Mouse (Mus musculus) testis, adult 2 months (tissue): Measurements from ENCODE around the gene Cuedc2. TPM values are rescaled to one million over a fixed set of nuclear protein-coding genes. Genes with fewer than 3 reads are reported as not detected.

Source experiments
- H3K27ac ChIP-seq: fragments of 200-500 bp; 2 replicates; pipeline ENCODE4 v1.5.1; 2012; ENCODE audit warnings: low read depth, low read length; ENCODE audit not compliant: control insufficient read depth, insufficient read depth
- H3K27me3 ChIP-seq: fragments of 200-500 bp; 2 replicates; pipeline ENCODE4 v1.6.1; 2012; ENCODE audit warnings: mild to moderate bottlenecking, low read length, moderate library complexity; ENCODE audit not compliant: control insufficient read depth, insufficient read depth
- H3K36me3 ChIP-seq: fragments of 200-500 bp; 2 replicates; pipeline ENCODE4 v1.6.1; 2012; ENCODE audit warnings: mild to moderate bottlenecking, low read length; ENCODE audit not compliant: control insufficient read depth, insufficient read depth
- H3K4me1 ChIP-seq: fragments of 200-500 bp; 2 replicates; pipeline ENCODE4 v1.6.1; 2012; ENCODE audit warnings: low read length; ENCODE audit not compliant: control insufficient read depth, insufficient read depth
- H3K4me3 ChIP-seq: fragments of 200-500 bp; 2 replicates; pipeline ENCODE4 v1.5.1; 2012; ENCODE audit warnings: low read depth, mild to moderate bottlenecking, low read length, moderate library complexity, mixed read lengths; ENCODE audit not compliant: control insufficient read depth
- CTCF ChIP-seq: fragments of 200-500 bp; IDR thresholded peaks from 2 replicates; pipeline ENCODE4 v1.5.1; 2012; ENCODE audit warnings: low read depth, mild to moderate bottlenecking, inconsistent platforms, low read length, moderate library complexity; ENCODE audit not compliant: control insufficient read depth, insufficient read depth, insufficient replicate concordance
- POLR2A ChIP-seq: fragments of 200-500 bp; IDR thresholded peaks from 2 replicates; pipeline ENCODE4 v1.6.1; 2012; ENCODE audit warnings: low read depth, mild to moderate bottlenecking, inconsistent platforms, low read length, moderate library complexity; ENCODE audit not compliant: control insufficient read depth
- polyA plus RNA-seq: library from polyadenylated mRNA; depleted of rRNA; stranded (reverse); fragments of >200 nt; gene quantifications from 2 replicates; pipeline ENCODE4 v1.2.3, GENCODE M21; 2012; rRNA removed

Cuedc2 gene
- polyA plus RNA-seq, 1 experiment = 24.5 TPM

DNA sequence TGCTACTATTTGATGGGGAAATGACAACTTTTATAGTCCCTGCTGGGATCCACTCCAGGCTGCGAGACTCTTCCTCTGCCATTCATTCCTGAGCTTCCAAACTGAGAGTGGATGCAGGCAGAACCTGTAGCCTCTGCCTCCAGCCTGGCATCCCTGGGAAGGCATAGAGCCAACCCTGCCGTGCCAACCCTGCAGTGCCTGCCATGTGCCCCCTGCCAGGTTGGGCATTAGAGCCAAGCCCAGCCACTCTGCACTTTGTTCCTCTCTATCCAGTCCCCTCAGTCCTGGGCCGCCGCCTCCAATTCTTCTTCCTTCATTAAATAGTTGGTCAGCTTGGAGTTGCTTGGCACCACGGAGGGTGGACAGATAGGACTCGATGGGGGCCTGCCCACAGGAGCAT, 52.5 kb downstream of the Cuedc2 start:
- no peak overlapping the region for H3K4me3 ChIP-seq
- H3K36me3 ChIP-seq = peaks cover 2% of the 10 kb centered on the region
- H3K27me3 ChIP-seq = no peaks in the 10 kb centered on the region
- H3K4me1 ChIP-seq = no peaks in the 10 kb centered on the region
- TF ChIP-seq CTCF (no peak), POLR2A (no peak)
- no peak overlapping the region for H3K27ac ChIP-seq

DNA sequence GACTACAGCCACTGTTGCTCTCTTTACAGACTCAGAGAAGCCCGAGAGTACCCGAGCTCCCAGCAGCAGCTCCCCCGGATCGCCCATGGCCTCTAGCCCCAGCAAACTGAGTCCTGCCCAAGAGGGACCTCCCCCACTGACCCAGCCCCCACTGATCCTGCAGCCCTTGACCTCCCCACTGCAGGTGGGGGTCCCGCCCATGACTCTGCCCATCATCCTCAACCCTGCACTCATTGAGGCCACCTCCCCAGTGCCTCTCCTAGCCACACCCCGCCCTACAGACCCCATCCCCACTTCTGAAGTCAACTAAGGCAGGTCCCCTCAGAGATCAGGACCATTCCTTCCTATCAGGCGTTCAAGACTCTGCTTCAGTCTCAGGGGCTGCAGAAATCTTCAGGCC, 52.9 kb downstream of the Cuedc2 start:
- TF ChIP-seq POLR2A (no peak), CTCF (no peak)
- Histone ChIP-seq H3K4me1 (no peaks in the 10 kb centered on the region), H3K36me3 (peaks cover 2% of the 10 kb centered on the region), H3K27me3 (no peaks in the 10 kb centered on the region), H3K27ac (no peak overlapping the region), H3K4me3 (no peak overlapping the region)

DNA sequence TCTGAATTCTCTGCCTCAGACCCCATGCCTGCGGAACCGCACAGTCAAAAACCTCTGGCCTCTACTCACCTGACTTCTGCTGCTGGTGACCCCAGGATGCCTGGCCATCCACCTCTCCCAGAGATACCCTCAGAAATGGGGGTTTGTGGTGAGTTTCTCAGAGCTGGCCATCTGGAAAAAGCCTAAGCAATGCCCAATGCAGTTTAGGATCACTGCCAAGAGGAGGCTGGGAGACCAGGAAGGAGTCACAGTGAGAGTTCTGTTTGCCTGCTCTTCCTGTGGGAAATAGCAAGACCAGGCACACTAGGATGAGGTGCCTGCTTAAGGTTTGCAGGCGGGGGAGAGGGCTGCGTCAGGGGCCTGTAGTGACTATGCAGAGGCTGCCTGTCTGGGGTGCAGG, 53.8 kb downstream of the Cuedc2 start:
- Histone ChIP-seq H3K27me3 (no peaks in the 10 kb centered on the region), H3K4me1 (no peaks in the 10 kb centered on the region), H3K4me3 (no peak overlapping the region), H3K36me3 (peaks cover 2% of the 10 kb centered on the region), H3K27ac (no peak overlapping the region)
- TF ChIP-seq POLR2A = no peak

DNA sequence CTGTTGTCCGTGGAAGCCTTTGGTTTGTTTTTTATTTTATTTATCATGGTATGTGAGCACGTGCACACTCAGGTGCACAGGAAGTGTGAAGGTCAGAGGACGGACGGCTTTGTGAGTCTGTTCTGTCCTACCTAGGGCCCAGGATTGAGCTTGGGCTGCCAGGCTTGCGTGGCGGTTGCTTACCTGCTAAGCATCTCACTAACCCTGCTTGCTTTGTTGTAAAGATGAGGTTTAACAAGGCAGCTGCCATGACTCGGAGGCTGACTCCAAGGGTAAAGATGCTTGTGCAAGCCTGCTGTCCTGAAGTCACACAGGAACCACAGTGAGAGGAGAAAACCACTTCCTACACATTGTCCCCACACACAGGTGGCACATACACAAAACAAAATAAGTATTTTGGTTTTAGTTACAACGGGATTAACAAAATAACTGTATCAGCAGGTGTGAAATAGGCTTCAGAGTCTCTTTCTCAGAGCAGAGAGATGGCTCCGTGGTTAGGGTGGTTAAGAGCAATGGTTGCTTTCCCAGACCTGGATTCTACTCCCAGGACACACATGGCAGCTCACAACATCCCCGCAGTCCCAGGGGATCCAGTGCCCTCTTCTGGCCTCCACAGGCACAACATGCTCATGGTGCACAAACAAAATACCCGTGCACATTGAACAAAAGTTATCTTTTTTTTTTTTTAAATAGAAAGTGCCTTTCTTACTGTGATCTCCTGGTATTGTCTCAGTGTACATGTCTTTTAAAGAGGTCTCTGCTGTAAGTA, 56.2 kb downstream of the Cuedc2 start:
- Histone ChIP-seq H3K4me1 (no peaks in the 10 kb centered on the region), H3K36me3 (peaks cover 4% of the 10 kb centered on the region), H3K4me3 (no peak overlapping the region), H3K27me3 (no peaks in the 10 kb centered on the region), H3K27ac (no peak overlapping the region)
- TF ChIP-seq CTCF (no peak), POLR2A (no peak)

Other genes with a start within 250 kb of the Cuedc2 start
- gene Elovl3, start 206.8 kb downstream of the Cuedc2 start, polyA plus RNA-seq = 0.20 and 0.49 TPM in 2 replicates
- gene Pitx3, start 190.4 kb downstream of the Cuedc2 start, polyA plus RNA-seq = 0.84 and 1.2 TPM in 2 replicates
- 142 and 162 TPM in 2 replicates for gene Gbf1, start 186.2 kb downstream of the Cuedc2 start, polyA plus RNA-seq
- gene Nfkb2, start 34.4 kb downstream of the Cuedc2 start, polyA plus RNA-seq = 2.5 and 2.7 TPM in 2 replicates
- 53.7 and 65.2 TPM in 2 replicates for gene Psd, start 11.5 kb downstream of the Cuedc2 start, polyA plus RNA-seq
- 21.5 and 23.5 TPM in 2 replicates for gene Fbxl15, start 10.5 kb downstream of the Cuedc2 start, polyA plus RNA-seq
- gene Mfsd13a, start 2.4 kb upstream of the Cuedc2 start, polyA plus RNA-seq = 20.0 and 24.3 TPM in 2 replicates
- 0.49 and 0.88 TPM in 2 replicates for gene 2310034G01Rik, start 11.6 kb upstream of the Cuedc2 start, polyA plus RNA-seq
- 179 and 194 TPM in 2 replicates for gene Actr1a, start 57.0 kb upstream of the Cuedc2 start, polyA plus RNA-seq
- 186 and 202 TPM in 2 replicates for gene Sufu, start 58.2 kb upstream of the Cuedc2 start, polyA plus RNA-seq
- gene Trim8, start 163.0 kb upstream of the Cuedc2 start, polyA plus RNA-seq = 2.1 and 2.6 TPM in 2 replicates
- 214 and 266 TPM in 2 replicates for gene Arl3, start 234.5 kb upstream of the Cuedc2 start, polyA plus RNA-seq
- gene Sfxn2, start 234.7 kb upstream of the Cuedc2 start, polyA plus RNA-seq = 1.5 TPM in 2 replicates